Mouse (Mus musculus): ENCODE measurements around the gene Cacng6.
A peak's percentile ranks its signal among the peaks of the same experiment; 100 is the strongest.

The Cacng6 gene

DNA sequence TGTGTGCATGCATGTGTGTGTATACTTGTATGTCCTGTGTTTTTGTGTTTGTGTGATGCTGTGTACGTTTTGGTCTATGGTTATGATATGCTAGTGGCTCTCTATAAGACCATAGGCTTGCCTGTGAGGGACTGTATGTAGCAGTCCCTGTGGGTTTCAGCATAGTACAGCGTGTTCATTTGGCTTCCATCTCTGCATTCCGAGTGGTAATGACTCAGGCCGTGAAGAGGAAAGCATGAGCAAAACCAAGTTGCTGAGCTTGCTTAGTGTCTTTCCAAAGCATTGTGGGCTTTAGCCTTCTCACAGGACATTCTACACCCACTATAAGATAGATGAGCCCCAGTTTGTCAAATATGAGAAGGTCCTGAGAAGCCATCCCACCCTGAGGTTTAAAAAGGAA lies 39.3 kb downstream of the Cacng6 start:
- no peak for DNase-seq (ENCODE audit: low read depth, low spot score)

- DNase-seq (ENCODE audit: low read depth, low spot score), result no peak
Observed at GRCm38 (mm10) chr7:3468614-3469013, 44.6 kb downstream of the Cacng6 start.

- DNase-seq (ENCODE audit: low read depth, low spot score), result no peak
Observed at GRCm38 (mm10) chr7:3472774-3473173, 48.8 kb downstream of the Cacng6 start.

GRCm38 (mm10) chr7:3474291-3475080 lies 50.5 kb downstream of the Cacng6 start:
- peak; percentile 13 for DNase-seq (ENCODE audit: low read depth, low spot score)

DNA sequence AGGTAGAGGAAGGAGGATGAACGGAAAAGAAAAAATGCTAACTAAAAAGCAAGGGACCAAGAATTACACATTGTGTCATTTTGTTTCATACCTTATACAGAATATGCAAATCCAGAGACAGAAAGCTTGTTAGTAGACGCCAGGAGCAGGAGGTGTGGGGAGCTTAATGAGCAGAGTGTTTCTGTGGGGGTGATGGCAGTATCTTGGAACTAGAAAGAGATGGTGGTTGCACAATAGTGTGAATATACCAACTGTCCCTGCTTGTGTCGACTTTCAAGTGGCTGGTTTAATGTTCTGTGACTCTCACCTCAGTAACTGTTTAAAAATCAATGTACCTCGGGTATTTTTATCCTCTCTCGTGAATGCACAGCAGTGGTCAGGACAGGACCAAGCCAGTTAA lies 52.7 kb downstream of the Cacng6 start:
- DNase-seq (ENCODE audit: low read depth, low spot score), result no peak

GRCm38 (mm10) chr7:3481948-3482608 lies 58.1 kb downstream of the Cacng6 start:
- DNase-seq (ENCODE audit: low read depth, low spot score), result no peak

Data from embryo, embryonic 11.5 days (tissue).